Mouse (Mus musculus) neural tube, embryonic 11.5 days (tissue): ENCODE measurements around the gene Ankrd11. TPM values are rescaled to one million over a fixed set of nuclear protein-coding genes. Genes with fewer than 3 reads are reported as not detected.

Experiments
- ATAC-seq: fragments of 200-750 bp; cut with Nextera tagmentation; 2 replicates; pipeline ENCODE4 v1.8.0; 2017; ENCODE audit warnings: moderate number of reproducible peaks, mild to moderate bottlenecking, moderate TSS enrichment, moderate library complexity; ENCODE audit not compliant: insufficient read depth, low FRiP score, low TSS enrichment
- DNase-seq: peaks from one replicate; pipeline ENCODE4 v3.0.0-alpha.2; 2015; ENCODE audit warnings: low spot score
- H3K27ac ChIP-seq: fragments of 300-500 bp; sonication (generic); 2 replicates; pipeline ENCODE4 v1.5.1; 2014; ENCODE audit warnings: low read depth, mild to moderate bottlenecking, low read length
- H3K27me3 ChIP-seq: fragments of 300-500 bp; sonication (generic); 2 replicates; pipeline ENCODE4 v1.6.1; 2014; ENCODE audit warnings: mild to moderate bottlenecking, low read length, mixed read lengths; ENCODE audit not compliant: control insufficient read depth, insufficient read depth
- H3K36me3 ChIP-seq: fragments of 300-500 bp; sonication (generic); 2 replicates; pipeline ENCODE4 v1.6.1; 2014; ENCODE audit warnings: mild to moderate bottlenecking, low read length, moderate library complexity, mixed read lengths; ENCODE audit not compliant: control insufficient read depth, insufficient read depth
- H3K4me1 ChIP-seq: fragments of 300-500 bp; sonication (generic); 2 replicates; pipeline ENCODE4 v1.6.1; 2014; ENCODE audit warnings: low read length, mixed read lengths; ENCODE audit not compliant: control insufficient read depth, insufficient read depth
- H3K4me2 ChIP-seq: fragments of 300-500 bp; sonication (generic); 2 replicates; pipeline ENCODE4 v1.6.1; 2014; ENCODE audit warnings: low read depth, mild to moderate bottlenecking, moderate library complexity
- H3K4me3 ChIP-seq: fragments of 300-500 bp; sonication (generic); 2 replicates; pipeline ENCODE4 v1.5.1; 2014; ENCODE audit warnings: low read depth, low read length
- H3K9ac ChIP-seq: fragments of 300-500 bp; sonication (generic); 2 replicates; pipeline ENCODE4 v1.6.1; 2014; ENCODE audit warnings: mild to moderate bottlenecking, low read length
- H3K9me3 ChIP-seq: fragments of 300-500 bp; sonication (generic); 2 replicates; pipeline ENCODE4 v1.6.1; 2016; ENCODE audit warnings: low read length; ENCODE audit not compliant: control insufficient read depth
- WGBS: fragments of 180-500 bp; shearing (Covaris S2); extraction: QIAGEN DNeasy Blood & Tissue Kit; methylation state at CpG from one replicate; pipeline ENCODE4 v1.1.7; 2014; 5-methylcytosine and 5-hydroxymethylcytosine counted together
- polyA plus RNA-seq: library from polyadenylated mRNA; unstranded; fragments of >200 nt; fragmentation: Nextera tagmentation; extraction: Ambion mirVana; gene quantifications from 2 replicates; pipeline ENCODE4 v1.2.1, GENCODE M21; 2014

Gene Ankrd11
- polyA plus RNA-seq, 1 experiment from 2014 or later: 88.3 TPM

DNA sequence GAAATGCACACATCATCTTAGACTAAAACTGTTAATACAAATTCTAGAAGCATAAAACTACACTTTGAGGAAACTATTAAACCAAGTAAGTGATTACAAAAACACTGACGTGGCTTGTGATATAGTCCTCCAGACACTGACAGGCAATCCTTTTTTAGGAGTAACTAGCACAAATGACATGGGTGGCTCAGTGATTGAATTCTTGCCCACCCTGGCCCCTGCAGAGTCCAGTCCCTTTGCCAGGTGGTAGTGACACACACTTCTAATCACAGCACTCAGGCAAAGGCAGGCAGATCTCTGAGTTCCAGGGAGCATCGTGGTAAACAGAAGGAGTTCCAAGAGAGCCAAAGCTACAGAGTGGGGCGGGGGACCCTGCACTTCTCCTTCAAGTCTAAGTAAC is 36.7 kb downstream of the Ankrd11 start:
- Histone ChIP-seq H3K4me1 (no peaks in the 10 kb centered on the region; the same call in 1 of the 2 replicates), H3K36me3 (no peaks in the 10 kb centered on the region), H3K9me3 (no peaks in the 10 kb centered on the region), H3K4me2 (no peak overlapping the region), H3K27ac (no peak overlapping the region), H3K9ac (no peak overlapping the region), H3K4me3 (no peak overlapping the region), H3K27me3 (no peaks in the 10 kb centered on the region)
- DNase-seq (no peak), ATAC-seq (no peak)
- WGBS: 84% methylated on average over 3 of the region's 3 CpGs

- H3K9ac ChIP-seq: no peak overlapping the region
- 74% methylated on average over 14 of the region's 14 CpGs for WGBS
- no peak for DNase-seq
Observed at GRCm38 (mm10) chr8:123004033-123004922, 37.8 kb downstream of the Ankrd11 start.

DNA sequence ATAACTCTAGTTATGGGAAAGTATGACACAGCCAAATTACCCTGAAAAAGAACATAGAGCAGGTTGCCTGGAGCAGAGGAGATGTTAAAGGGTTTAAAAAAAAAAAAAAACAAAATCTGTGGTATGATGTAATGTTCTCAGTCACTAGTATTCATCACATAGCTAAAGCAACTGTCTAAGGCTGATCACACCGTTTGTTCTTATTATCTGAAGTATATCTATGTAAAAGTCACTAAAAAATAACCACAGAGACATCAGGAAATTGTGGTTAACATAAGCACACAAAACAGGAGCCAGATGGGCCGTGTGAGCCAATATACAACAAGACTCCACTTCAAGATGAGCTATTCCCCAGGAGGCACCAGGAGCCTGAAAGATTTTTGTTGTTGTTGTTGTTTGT is 41.8 kb downstream of the Ankrd11 start:
- Histone ChIP-seq H3K4me3 (no peak overlapping the region), H3K4me2 (no peak overlapping the region), H3K9me3 (no peaks in the 10 kb centered on the region), H3K9ac (no peak overlapping the region), H3K36me3 (no peaks in the 10 kb centered on the region), H3K27ac (no peak overlapping the region), H3K4me1 (no peaks in the 10 kb centered on the region; the same call in 1 of the 2 replicates), H3K27me3 (no peaks in the 10 kb centered on the region)
- DNase-seq (no peak), ATAC-seq (no peak)
- 85% methylated on average over 2 of the region's 2 CpGs for WGBS

More at GRCm38 (mm10) chr8:123004033-123004922, 37.8 kb downstream of the Ankrd11 start:
- H3K9me3 ChIP-seq: no peaks in the 10 kb centered on the region
- H3K4me3 ChIP-seq: no peak overlapping the region
- no peak overlapping the region for H3K27ac ChIP-seq
- no peak overlapping the region for H3K4me2 ChIP-seq
- H3K27me3 ChIP-seq: no peaks in the 10 kb centered on the region
- H3K4me1 ChIP-seq: no peaks in the 10 kb centered on the region; the same call in 1 of the 2 replicates
- no peak for ATAC-seq
- H3K36me3 ChIP-seq: no peaks in the 10 kb centered on the region

GRCm38 (mm10) chr8:122997963-122998362 is 44.1 kb downstream of the Ankrd11 start:
- no peak overlapping the region for H3K4me2 ChIP-seq
- no peak for ATAC-seq
- WGBS: 79% methylated on average over 4 of the region's 4 CpGs
- no peaks in the 10 kb centered on the region for H3K9me3 ChIP-seq
- H3K4me3 ChIP-seq: no peak overlapping the region
- H3K27ac ChIP-seq: no peak overlapping the region
- H3K36me3 ChIP-seq: no peaks in the 10 kb centered on the region
- H3K27me3 ChIP-seq: no peaks in the 10 kb centered on the region
- peaks cover 11% of the 10 kb centered on the region for H3K4me1 ChIP-seq
- H3K9ac ChIP-seq: no peak overlapping the region
- DNase-seq: no peak

DNA sequence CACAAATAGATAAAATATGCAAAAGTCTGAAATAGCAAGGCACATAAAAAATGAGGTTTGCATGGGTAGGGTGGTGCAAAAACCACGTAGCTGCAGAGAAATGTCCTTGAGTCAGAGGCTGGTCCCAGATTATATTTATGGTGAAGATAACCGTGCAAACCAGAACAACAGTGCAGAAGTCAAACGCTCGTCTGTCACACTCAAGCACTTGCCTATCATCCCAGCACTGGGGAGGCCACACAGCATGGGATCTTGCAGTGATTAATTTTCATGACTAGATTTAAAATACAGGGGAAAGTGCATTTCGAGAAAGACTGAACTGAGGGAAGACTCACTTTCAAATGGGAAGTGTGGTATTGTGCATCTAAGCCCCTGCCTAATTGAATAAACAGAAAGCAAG is 48.3 kb downstream of the Ankrd11 start:
- Histone ChIP-seq H3K4me2 (no peak overlapping the region), H3K27me3 (no peaks in the 10 kb centered on the region), H3K36me3 (no peaks in the 10 kb centered on the region), H3K27ac (no peak overlapping the region), H3K9ac (no peak overlapping the region), H3K4me3 (no peak overlapping the region), H3K9me3 (no peaks in the 10 kb centered on the region), H3K4me1 (peaks cover 15% of the 10 kb centered on the region)
- no peak for ATAC-seq
- 75% methylated on average over 5 of the region's 5 CpGs for WGBS
- DNase-seq: no peak

DNA sequence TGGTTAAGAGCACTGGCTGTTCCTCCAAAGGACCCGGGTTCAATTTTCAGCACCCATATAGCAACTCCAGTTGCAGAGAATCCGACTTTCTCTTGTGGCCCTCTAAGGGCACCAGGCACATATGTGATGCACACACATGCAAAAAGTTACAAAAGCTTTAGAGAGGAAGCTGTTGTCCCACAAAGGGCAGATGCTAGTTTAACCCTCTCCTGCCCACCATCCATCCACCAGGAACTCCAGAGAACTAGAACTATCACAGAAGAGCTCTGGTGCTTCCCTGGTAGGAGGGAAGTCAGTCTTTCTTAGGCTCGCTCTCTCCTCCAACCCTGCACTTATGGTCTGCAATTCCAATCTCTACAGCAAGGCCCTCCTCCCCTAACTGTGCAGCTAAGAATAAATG is 49.0 kb downstream of the Ankrd11 start:
- ATAC-seq: no peak
- Histone ChIP-seq H3K4me2 (no peak overlapping the region), H3K36me3 (no peaks in the 10 kb centered on the region), H3K4me3 (no peak overlapping the region), H3K27ac (no peak overlapping the region), H3K9ac (no peak overlapping the region), H3K4me1 (peaks cover 15% of the 10 kb centered on the region), H3K27me3 (no peaks in the 10 kb centered on the region), H3K9me3 (no peaks in the 10 kb centered on the region)
- DNase-seq: no peak
- WGBS: 69% methylated on average over 3 of the region's 3 CpGs

GRCm38 (mm10) chr8:122992296-122992695 is 49.8 kb downstream of the Ankrd11 start:
- 51% methylated on average over 2 of the region's 2 CpGs for WGBS
- Histone ChIP-seq H3K4me3 (no peak overlapping the region), H3K4me1 (peaks cover 15% of the 10 kb centered on the region), H3K9me3 (no peaks in the 10 kb centered on the region), H3K27me3 (no peaks in the 10 kb centered on the region), H3K4me2 (no peak overlapping the region), H3K9ac (no peak overlapping the region), H3K27ac (no peak overlapping the region), H3K36me3 (no peaks in the 10 kb centered on the region)
- ATAC-seq: no peak
- no peak for DNase-seq

- Histone ChIP-seq H3K4me1 (peaks cover 15% of the 10 kb centered on the region), H3K27me3 (no peaks in the 10 kb centered on the region), H3K9me3 (no peaks in the 10 kb centered on the region), H3K4me3 (no peak overlapping the region), H3K9ac (no peak overlapping the region), H3K4me2 (no peak overlapping the region), H3K27ac (no peak overlapping the region), H3K36me3 (no peaks in the 10 kb centered on the region)
- WGBS: 84% methylated on average over 5 of the region's 5 CpGs
- DNase-seq (no peak), ATAC-seq (no peak)
Observed at GRCm38 (mm10) chr8:122991368-122991767, 50.7 kb downstream of the Ankrd11 start.

DNA sequence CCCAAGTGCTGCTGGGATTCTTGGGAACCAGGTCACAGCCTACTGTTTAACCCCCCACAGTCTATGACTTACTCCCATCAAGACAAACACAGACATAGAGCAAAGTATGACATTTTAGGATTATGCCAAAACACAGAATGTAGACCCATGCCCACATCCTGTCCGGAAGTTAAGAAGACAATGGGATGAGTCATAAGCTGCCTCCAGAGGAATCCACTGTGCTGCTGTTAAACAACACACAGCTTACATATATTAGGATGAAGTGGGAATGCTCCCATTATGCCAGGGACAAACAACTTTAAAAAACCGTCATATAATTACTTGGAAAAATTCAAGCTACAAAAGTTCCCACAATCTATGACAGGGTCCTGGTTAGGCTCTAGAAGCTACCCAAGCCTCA is 52.1 kb downstream of the Ankrd11 start:
- no peak overlapping the region for H3K4me2 ChIP-seq
- WGBS: 88% methylated on average over 2 of the region's 2 CpGs
- no peaks in the 10 kb centered on the region for H3K27me3 ChIP-seq
- peaks cover 15% of the 10 kb centered on the region for H3K4me1 ChIP-seq
- no peak for DNase-seq
- no peak overlapping the region for H3K4me3 ChIP-seq
- no peaks in the 10 kb centered on the region for H3K36me3 ChIP-seq
- no peaks in the 10 kb centered on the region for H3K9me3 ChIP-seq
- no peak overlapping the region for H3K27ac ChIP-seq
- ATAC-seq: no peak
- no peak overlapping the region for H3K9ac ChIP-seq
